Mouse (Mus musculus): ENCODE measurements around the gene Naip1. TPM values are rescaled to one million over a fixed set of nuclear protein-coding genes. Genes with fewer than 3 reads are reported as not detected.
"Not testable (repeated sequence)": the region's sequence is repeated elsewhere in the genome, so short reads cannot be mapped to it uniquely, and the experiment has no call there.

The Naip1 gene
- 0.09 and 0.16 TPM in 2 replicates for polyA plus RNA-seq (2014; fragmentation: Nextera tagmentation; extraction: Ambion mirVana)

GRCm38 (mm10) chr13:100452415-100453127 lies at the start of gene Naip1:
TSS of gene Naip1 (minus strand) at chr13:100452869.
- H3K4me3 ChIP-seq (ENCODE audit: low read depth, low read length); H3K27ac ChIP-seq (ENCODE audit: low read depth, low read length); H3K4me1 ChIP-seq (ENCODE audit: control insufficient read depth, insufficient read depth, low read length); H3K9ac ChIP-seq (replicated peaks; ENCODE audit: low read depth, low read length); H3K27me3 ChIP-seq (ENCODE audit: control insufficient read depth, insufficient read depth, low read length); H3K9me3 ChIP-seq (ENCODE audit: control insufficient read depth, low read length); ATAC-seq (ENCODE audit: low read depth); H3K4me2 ChIP-seq (ENCODE audit: low read depth, low read length); H3K36me3 ChIP-seq (ENCODE audit: control insufficient read depth, insufficient read depth, low read length): not testable (repeated sequence)
- WGBS, result 82% methylated on average over 8 of the region's 8 CpGs

GRCm38 (mm10) chr13:100499625-100500024 lies 47.0 kb upstream of the Naip1 start:
- not testable (repeated sequence) for H3K4me2 ChIP-seq (ENCODE audit: low read depth, low read length); H3K4me1 ChIP-seq (ENCODE audit: control insufficient read depth, insufficient read depth, low read length); H3K4me3 ChIP-seq (ENCODE audit: low read depth, low read length); H3K9me3 ChIP-seq (ENCODE audit: control insufficient read depth, low read length); H3K9ac ChIP-seq (replicated peaks; ENCODE audit: low read depth, low read length); H3K36me3 ChIP-seq (ENCODE audit: control insufficient read depth, insufficient read depth, low read length); H3K27me3 ChIP-seq (ENCODE audit: control insufficient read depth, insufficient read depth, low read length); H3K27ac ChIP-seq (ENCODE audit: low read depth, low read length); ATAC-seq (ENCODE audit: low read depth)

DNA sequence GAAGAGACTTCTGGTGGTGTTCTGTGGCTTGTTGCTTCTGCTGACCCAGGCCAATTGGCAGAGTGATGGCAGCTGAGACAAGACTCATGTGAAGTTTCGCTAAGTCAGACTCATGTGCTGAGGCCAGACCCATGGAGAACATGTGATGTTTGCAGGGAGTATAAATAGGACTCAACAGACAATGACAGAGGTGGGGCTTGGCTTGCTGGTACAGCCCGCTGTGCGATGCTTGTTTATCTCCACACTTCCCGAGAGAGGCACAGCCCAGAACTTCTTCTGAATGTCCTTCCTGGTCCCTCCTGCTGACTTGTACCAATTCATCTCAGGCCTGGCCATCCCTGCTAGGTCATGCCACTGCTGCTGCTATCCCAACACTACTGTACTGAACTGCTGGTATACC lies 42.7 kb upstream of the Naip1 start:
- WGBS, result 87% methylated on average over 4 of the region's 4 CpGs
- H3K4me1 ChIP-seq (ENCODE audit: control insufficient read depth, insufficient read depth, low read length), result peaks cover 6% of the 10 kb centered on the region
- H3K36me3 ChIP-seq (ENCODE audit: control insufficient read depth, insufficient read depth, low read length), result no peaks in the 10 kb centered on the region
- H3K4me2 ChIP-seq (ENCODE audit: low read depth, low read length), result no peak overlapping the region
- no peak overlapping the region for H3K9ac ChIP-seq (replicated peaks; ENCODE audit: low read depth, low read length)
- H3K27ac ChIP-seq (ENCODE audit: low read depth, low read length), result no peak overlapping the region
- no peak for ATAC-seq (ENCODE audit: low read depth)
- H3K4me3 ChIP-seq (ENCODE audit: low read depth, low read length), result no peak overlapping the region
- no peaks in the 10 kb centered on the region for H3K27me3 ChIP-seq (ENCODE audit: control insufficient read depth, insufficient read depth, low read length)
- no peaks in the 10 kb centered on the region for H3K9me3 ChIP-seq (ENCODE audit: control insufficient read depth, low read length)

- not testable (repeated sequence) for H3K27ac ChIP-seq (ENCODE audit: low read depth, low read length); H3K4me1 ChIP-seq (ENCODE audit: control insufficient read depth, insufficient read depth, low read length); ATAC-seq (ENCODE audit: low read depth); H3K27me3 ChIP-seq (ENCODE audit: control insufficient read depth, insufficient read depth, low read length); H3K9me3 ChIP-seq (ENCODE audit: control insufficient read depth, low read length); H3K36me3 ChIP-seq (ENCODE audit: control insufficient read depth, insufficient read depth, low read length); H3K4me2 ChIP-seq (ENCODE audit: low read depth, low read length); H3K4me3 ChIP-seq (ENCODE audit: low read depth, low read length); H3K9ac ChIP-seq (replicated peaks; ENCODE audit: low read depth, low read length)
- 64% methylated on average over 8 of the region's 8 CpGs for WGBS
Measured at GRCm38 (mm10) chr13:100494370-100494769, 41.7 kb upstream of the Naip1 start.

- H3K9me3 ChIP-seq (ENCODE audit: control insufficient read depth, low read length), result no peaks in the 10 kb centered on the region
- no peaks in the 10 kb centered on the region for H3K27me3 ChIP-seq (ENCODE audit: control insufficient read depth, insufficient read depth, low read length)
- H3K9ac ChIP-seq (replicated peaks; ENCODE audit: low read depth, low read length), result no peak overlapping the region
- H3K27ac ChIP-seq (ENCODE audit: low read depth, low read length), result no peak overlapping the region
- H3K4me2 ChIP-seq (ENCODE audit: low read depth, low read length), result no peak overlapping the region
- 77% methylated on average over 8 of the region's 8 CpGs for WGBS
- H3K4me1 ChIP-seq (ENCODE audit: control insufficient read depth, insufficient read depth, low read length), result peaks cover 6% of the 10 kb centered on the region
- H3K4me3 ChIP-seq (ENCODE audit: low read depth, low read length), result no peak overlapping the region
- no peak for ATAC-seq (ENCODE audit: low read depth)
- H3K36me3 ChIP-seq (ENCODE audit: control insufficient read depth, insufficient read depth, low read length), result peaks cover 1% of the 10 kb centered on the region; the same call in 1 of the 2 replicates
Measured at GRCm38 (mm10) chr13:100493313-100493712, 40.6 kb upstream of the Naip1 start.

DNA sequence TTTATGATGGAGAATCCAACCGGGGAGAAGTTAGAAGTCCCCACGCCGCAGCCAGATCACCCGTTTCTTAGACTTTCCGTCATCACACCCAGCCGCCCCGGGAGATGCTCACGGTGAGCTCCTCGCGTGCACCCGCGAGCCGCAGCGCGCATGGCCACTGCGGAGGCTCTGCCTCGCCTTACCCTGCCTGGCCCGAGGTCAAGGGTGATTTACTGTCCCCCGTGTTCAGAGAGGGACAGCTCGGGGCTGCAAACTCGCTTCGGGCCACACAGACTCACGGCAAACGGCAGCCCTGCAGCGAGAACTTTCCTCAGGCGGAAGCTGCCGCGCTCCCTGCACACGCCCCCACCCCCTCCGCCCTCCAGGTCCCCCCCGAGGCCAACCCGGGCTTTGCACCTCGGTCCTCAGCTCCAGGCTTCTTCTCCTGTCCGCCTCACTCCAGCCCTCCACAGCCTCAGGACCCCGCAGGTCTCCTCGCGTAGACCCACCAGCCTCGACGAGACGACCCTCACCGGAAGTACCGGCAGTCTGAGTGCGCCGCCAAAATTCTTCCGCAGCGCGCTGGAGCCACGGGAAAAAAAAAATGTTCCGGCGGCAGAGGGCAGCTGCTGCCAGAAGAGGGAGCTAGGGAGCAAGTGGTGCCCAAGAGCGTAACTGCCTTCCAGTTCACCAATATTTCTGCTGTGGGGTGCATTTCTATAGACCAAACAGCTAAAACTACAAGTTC lies 39.6 kb upstream of the Naip1 start, which contains the start of gene Gtf2h2:
Gene Gtf2h2, minus strand, starts transcription at position 519 of the 727 bp plus-strand sequence.
- peaks cover 6% of the 10 kb centered on the region for H3K4me1 ChIP-seq (ENCODE audit: control insufficient read depth, insufficient read depth, low read length)

DNA sequence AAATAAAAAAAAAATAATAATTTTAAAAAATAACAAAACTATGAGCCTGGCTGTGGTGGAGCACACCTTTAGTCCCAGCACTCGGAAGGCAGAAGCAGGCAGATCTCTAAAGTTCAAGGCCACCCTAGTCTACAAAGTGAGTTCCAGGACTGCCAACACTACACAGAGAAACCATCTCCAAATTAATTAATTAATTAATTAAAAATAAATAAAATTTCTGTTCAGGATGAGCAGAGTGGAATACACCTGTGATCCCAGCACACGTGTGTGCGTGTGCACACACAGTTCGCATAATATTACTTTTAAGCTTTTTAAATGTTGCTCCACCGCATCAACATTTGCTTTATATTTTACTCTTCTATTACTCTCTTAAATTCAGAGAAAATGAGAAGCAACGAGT lies 39.0 kb upstream of the Naip1 start:
- H3K4me2 ChIP-seq (ENCODE audit: low read depth, low read length), result peak overlapping the region; percentile 61
- peak; percentile 42; the same call in 1 of the 2 replicates for ATAC-seq (ENCODE audit: low read depth)
- H3K9ac ChIP-seq (replicated peaks; ENCODE audit: low read depth, low read length), result peak overlapping the region; percentile 74
- no peaks in the 10 kb centered on the region for H3K9me3 ChIP-seq (ENCODE audit: control insufficient read depth, low read length)
- no peaks in the 10 kb centered on the region for H3K27me3 ChIP-seq (ENCODE audit: control insufficient read depth, insufficient read depth, low read length)
- peak overlapping the region; percentile 85; the same call in 1 of the 2 replicates for H3K27ac ChIP-seq (ENCODE audit: low read depth, low read length)
- H3K4me1 ChIP-seq (ENCODE audit: control insufficient read depth, insufficient read depth, low read length), result peaks cover 6% of the 10 kb centered on the region
- H3K36me3 ChIP-seq (ENCODE audit: control insufficient read depth, insufficient read depth, low read length), result peaks cover 15% of the 10 kb centered on the region
- 15% methylated on average over 6 of the region's 6 CpGs for WGBS
- H3K4me3 ChIP-seq (ENCODE audit: low read depth, low read length), result peak overlapping the region; percentile 88

More for the DNA sequence above, 39.6 kb upstream of the Naip1 start, which contains the start of gene Gtf2h2:
- peak within 1 kb of the TSS; percentile 88 for H3K4me3 ChIP-seq (ENCODE audit: low read depth, low read length)
- H3K4me2 ChIP-seq (ENCODE audit: low read depth, low read length), result peak within 1 kb of the TSS; percentile 61
- peaks cover 10% of the 10 kb centered on the region; the same call in 1 of the 2 replicates for H3K36me3 ChIP-seq (ENCODE audit: control insufficient read depth, insufficient read depth, low read length)
- no peaks in the 10 kb centered on the region for H3K27me3 ChIP-seq (ENCODE audit: control insufficient read depth, insufficient read depth, low read length)
- peak; percentile 89 for ATAC-seq (ENCODE audit: low read depth)
- H3K9ac ChIP-seq (replicated peaks; ENCODE audit: low read depth, low read length), result peak within 1 kb of the TSS; percentile 74
- peak within 1 kb of the TSS; percentile 85 for H3K27ac ChIP-seq (ENCODE audit: low read depth, low read length)
- H3K9me3 ChIP-seq (ENCODE audit: control insufficient read depth, low read length), result no peaks in the 10 kb centered on the region
- under 1% methylated on average over 51 of the region's 51 CpGs for WGBS

DNA sequence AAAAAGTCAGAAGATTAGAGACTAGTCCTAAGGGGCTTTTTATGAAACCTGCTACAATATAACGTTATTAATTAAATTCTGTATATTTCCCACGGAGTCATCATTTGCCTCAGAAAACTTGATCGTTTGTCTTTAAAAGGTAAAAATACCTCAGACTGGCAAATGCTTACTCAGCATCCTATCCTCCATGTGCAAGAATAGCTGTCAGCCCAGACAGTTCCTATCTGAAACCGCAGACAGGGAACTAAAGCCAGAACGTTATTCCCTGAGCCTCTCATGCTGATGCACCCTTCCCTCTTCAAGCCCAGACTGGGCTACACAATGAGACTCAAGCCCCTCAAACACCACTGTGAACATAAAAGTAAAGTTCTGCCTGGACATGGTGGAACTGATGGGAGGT lies 37.8 kb upstream of the Naip1 start:
- Histone ChIP-seq H3K27me3 (ENCODE audit: control insufficient read depth, insufficient read depth, low read length) (no peaks in the 10 kb centered on the region), H3K27ac (ENCODE audit: low read depth, low read length) (no peak overlapping the region), H3K9ac (replicated peaks; ENCODE audit: low read depth, low read length) (no peak overlapping the region), H3K4me1 (ENCODE audit: control insufficient read depth, insufficient read depth, low read length) (peaks cover 6% of the 10 kb centered on the region), H3K9me3 (ENCODE audit: control insufficient read depth, low read length) (no peaks in the 10 kb centered on the region), H3K4me3 (ENCODE audit: low read depth, low read length) (no peak overlapping the region), H3K36me3 (ENCODE audit: control insufficient read depth, insufficient read depth, low read length) (peaks cover 18% of the 10 kb centered on the region), H3K4me2 (ENCODE audit: low read depth, low read length) (no peak overlapping the region)
- WGBS, result 93% methylated on average over 5 of the region's 5 CpGs
- no peak for ATAC-seq (ENCODE audit: low read depth)

DNA sequence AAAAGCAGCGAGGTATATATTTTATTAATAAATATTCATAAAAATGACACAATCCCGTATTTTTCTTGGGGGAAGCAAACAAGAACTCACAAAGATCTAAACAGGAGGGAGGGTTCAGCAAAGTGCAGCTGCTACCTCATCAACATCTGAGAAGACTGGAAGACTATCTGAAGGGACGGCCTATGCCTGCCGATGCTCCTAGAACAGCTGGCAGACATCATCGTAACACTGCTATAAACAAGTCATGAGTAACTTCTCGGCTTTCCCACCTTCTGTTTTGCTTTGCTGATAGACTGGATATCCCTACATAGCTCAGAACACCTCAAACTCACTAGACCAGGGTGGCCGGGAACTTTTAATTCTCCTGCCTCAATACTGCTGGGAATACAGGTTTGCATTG lies 30.9 kb upstream of the Naip1 start:
- no peak overlapping the region for H3K4me3 ChIP-seq (ENCODE audit: low read depth, low read length)
- H3K9me3 ChIP-seq (ENCODE audit: control insufficient read depth, low read length), result no peaks in the 10 kb centered on the region
- no peaks in the 10 kb centered on the region for H3K4me1 ChIP-seq (ENCODE audit: control insufficient read depth, insufficient read depth, low read length)
- 95% methylated on average over 7 of the region's 7 CpGs for WGBS
- ATAC-seq (ENCODE audit: low read depth), result no peak
- H3K36me3 ChIP-seq (ENCODE audit: control insufficient read depth, insufficient read depth, low read length), result peaks cover 34% of the 10 kb centered on the region
- H3K27me3 ChIP-seq (ENCODE audit: control insufficient read depth, insufficient read depth, low read length), result no peaks in the 10 kb centered on the region
- no peak overlapping the region for H3K9ac ChIP-seq (replicated peaks; ENCODE audit: low read depth, low read length)
- H3K27ac ChIP-seq (ENCODE audit: low read depth, low read length), result no peak overlapping the region
- no peak overlapping the region for H3K4me2 ChIP-seq (ENCODE audit: low read depth, low read length)

Data from neural tube, embryonic 14.5 days (tissue).